Mouse (Mus musculus): Measurements from ENCODE around the gene Abi3bp.

Abi3bp gene

GRCm38 (mm10) chr16:56696448-56696847 lies 218.8 kb downstream of the Abi3bp start:
- DNase-seq: no peak

GRCm38 (mm10) chr16:56700898-56701297 lies 223.2 kb downstream of the Abi3bp start:
- DNase-seq: no peak

GRCm38 (mm10) chr16:56705731-56706130 lies 228.1 kb downstream of the Abi3bp start:
- DNase-seq: no peak

GRCm38 (mm10) chr16:56710071-56710470 lies 232.4 kb downstream of the Abi3bp start:
- no peak for DNase-seq

GRCm38 (mm10) chr16:56715608-56716007 lies 237.9 kb downstream of the Abi3bp start:
- no peak for DNase-seq

- DNase-seq: no peak
These were observed 239.0 kb downstream of the Abi3bp start for GRCm38 (mm10) chr16:56716557-56717179.

- peak; percentile 100 for DNase-seq
These were observed 239.8 kb downstream of the Abi3bp start, which contains the start of gene Tfg for GRCm38 (mm10) chr16:56717224-56718200. Gene Tfg (minus strand): TSS chr16:56717450.

GRCm38 (mm10) chr16:56719031-56719430 lies 241.4 kb downstream of the Abi3bp start:
- no peak for DNase-seq

GRCm38 (mm10) chr16:56722357-56722756 lies 244.7 kb downstream of the Abi3bp start:
- DNase-seq: no peak

- DNase-seq: no peak
These were observed 247.2 kb downstream of the Abi3bp start for GRCm38 (mm10) chr16:56724927-56725326.

GRCm38 (mm10) chr16:56729060-56729459 lies 251.4 kb downstream of the Abi3bp start:
- DNase-seq: no peak
